Mouse (Mus musculus): Measurements from ENCODE around the gene Celsr1.

Celsr1 gene

GRCm38 (mm10) chr15:86038802-86039201 is 5.2 kb upstream of the Celsr1 start:
- in situ Hi-C loops (cut with MboI, MseI) = no loop called here

- in situ Hi-C loops (cut with MboI, MseI) = no loop called here
These were observed 2.3 kb upstream of the Celsr1 start for GRCm38 (mm10) chr15:86035913-86036312.

DNA sequence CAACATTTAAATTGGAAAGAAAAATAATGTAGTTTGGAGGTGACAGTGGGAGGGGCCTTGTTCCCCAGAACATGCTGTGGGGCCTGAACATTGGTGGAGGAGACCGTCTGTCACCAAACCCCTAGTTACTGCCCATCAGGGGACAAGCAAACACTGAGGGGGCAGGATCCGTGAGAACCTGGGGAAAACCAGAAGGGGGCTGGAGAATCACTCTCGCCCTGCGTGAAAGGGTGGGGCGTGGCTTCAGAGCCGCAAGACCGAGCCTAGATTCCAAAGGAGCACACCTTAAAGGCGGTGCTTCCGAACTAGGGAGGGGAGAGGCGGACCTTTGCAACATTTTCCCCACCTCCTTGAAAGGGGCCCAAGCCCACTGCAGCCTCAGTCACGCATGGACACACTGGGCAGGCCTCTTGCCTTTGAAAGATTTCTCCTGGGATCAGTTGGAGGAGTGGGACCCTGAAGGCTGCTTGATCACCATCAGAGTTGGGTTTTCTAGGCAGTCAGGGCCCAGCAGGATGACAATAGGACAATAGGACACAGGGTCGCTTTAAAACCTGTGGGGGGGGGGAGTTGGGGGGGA is 1.3 kb upstream of the Celsr1 start:
- in situ Hi-C loops (cut with MboI, MseI) = no loop called here

DNA sequence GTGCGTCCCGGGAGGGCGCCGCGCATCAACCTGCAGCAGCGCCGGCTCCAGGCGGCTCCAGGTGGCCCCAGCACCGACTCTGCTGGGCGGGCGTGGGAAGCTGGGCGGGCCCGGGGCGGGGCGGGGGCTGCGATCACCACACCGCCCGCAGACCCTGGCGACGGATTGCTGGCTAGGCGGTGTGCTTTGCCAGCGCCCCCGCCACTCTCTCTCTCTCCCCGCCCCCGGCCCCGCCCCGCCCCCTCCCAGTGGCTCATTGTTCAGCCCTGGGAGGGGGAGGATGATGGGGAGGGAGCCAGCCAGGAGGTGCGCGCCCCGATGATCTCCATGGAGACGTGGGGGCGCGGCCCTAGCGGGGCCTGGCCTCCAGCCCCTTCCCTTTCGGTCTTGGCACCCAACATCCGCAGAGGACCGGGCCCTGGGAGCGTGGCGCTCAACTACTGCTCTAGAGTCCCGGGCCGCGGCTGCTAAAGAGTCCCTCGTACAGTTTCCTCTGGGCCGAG is 495 bp upstream of the Celsr1 start:
- in situ Hi-C loops (cut with MboI, MseI) = no loop called here

GRCm38 (mm10) chr15:86032811-86033190 is 776 bp downstream of the Celsr1 start:
- in situ Hi-C loops (cut with MboI, MseI) = no loop called here

GRCm38 (mm10) chr15:86029981-86030380 is 3.6 kb downstream of the Celsr1 start:
- in situ Hi-C loops (cut with MboI, MseI) = no loop called here

DNA sequence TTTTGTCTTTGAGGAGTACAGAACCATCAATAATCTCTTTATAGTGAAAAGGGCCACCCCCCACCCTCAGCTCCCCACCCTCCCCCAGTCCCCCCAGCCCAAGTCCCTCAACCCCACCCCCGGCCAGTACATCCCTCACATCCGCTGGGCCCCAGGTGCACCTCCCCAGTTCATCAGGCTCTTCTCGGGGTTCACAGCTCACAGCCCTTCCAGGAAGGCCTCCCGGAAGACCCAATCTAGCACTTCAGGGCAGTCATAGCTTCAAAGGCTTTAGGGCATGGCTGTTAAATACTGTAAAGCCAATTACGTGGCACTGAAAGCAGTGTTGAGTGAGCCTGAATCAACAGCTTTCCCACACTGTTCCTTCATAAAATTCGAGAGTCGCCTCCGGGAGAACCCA is 5.7 kb downstream of the Celsr1 start:
- in situ Hi-C loops (cut with MboI, MseI) = no loop called here

DNA sequence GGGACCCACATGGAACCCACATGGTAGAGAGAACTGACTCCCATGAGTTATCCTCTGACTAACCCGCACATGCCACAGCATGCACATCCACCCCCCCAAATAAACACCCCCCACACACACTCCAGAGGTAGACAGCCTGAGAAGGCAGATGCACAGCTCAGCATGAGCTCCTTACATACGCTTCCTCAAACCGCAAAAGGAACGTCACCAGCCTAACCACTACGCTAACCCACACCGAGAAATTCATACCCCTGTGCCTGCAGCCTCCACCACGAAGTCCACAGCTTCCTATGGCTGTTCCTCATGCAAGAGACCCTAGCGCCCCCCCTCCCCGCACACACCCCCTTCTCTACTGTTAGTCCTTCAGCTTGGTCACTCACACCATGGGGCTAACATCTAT is 11.6 kb downstream of the Celsr1 start:
- in situ Hi-C loops (cut with MboI, MseI) = loop anchor here (5.0 kb wide), 1 partner anchor 45 kb away; no protein-coding TSS in a partner anchor

GRCm38 (mm10) chr15:86021301-86021700 is 12.3 kb downstream of the Celsr1 start:
- in situ Hi-C loops (cut with MboI, MseI) = loop anchor here (5.0 kb wide), 1 partner anchor 46 kb away; no protein-coding TSS in a partner anchor

GRCm38 (mm10) chr15:86020008-86020407 is 13.6 kb downstream of the Celsr1 start:
- in situ Hi-C loops (cut with MboI, MseI) = loop anchor here (5.0 kb wide), 1 partner anchor 47 kb away; no protein-coding TSS in a partner anchor

DNA sequence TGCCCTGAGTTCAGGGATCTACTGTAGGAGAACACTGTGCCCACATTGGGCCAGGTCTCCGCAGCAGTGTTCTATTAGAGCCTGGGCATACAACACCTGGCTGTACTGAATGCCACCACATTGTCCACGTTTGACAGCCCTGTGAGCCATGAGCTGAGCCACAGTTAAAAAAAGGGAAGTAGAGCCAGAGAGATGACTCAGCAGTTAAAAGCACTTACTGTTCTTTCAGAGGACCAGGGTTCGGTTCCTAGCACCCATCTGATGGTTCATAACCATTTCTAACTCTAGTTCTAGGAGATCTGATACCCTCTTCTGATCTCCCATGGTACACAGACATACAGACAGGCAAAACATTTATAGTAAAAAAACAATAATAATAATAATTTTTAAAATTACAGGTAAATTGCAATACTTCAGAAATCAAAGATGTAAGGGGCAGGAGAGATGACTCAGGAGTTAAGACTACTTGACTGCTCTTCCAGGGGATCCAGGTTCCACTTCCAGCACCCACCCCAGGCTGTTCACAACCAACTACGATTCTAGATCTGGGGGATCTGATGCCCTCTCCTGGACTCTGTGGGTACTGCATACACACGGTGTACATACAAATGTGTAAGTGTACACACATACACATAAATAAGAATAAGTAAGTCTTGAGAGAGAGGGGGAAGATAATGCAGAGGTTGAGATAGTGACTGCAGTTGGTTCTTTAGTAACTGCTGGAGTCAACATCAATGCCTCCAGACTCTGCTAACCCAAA is 14.6 kb downstream of the Celsr1 start:
- in situ Hi-C loops (cut with MboI, MseI) = no loop called here

DNA sequence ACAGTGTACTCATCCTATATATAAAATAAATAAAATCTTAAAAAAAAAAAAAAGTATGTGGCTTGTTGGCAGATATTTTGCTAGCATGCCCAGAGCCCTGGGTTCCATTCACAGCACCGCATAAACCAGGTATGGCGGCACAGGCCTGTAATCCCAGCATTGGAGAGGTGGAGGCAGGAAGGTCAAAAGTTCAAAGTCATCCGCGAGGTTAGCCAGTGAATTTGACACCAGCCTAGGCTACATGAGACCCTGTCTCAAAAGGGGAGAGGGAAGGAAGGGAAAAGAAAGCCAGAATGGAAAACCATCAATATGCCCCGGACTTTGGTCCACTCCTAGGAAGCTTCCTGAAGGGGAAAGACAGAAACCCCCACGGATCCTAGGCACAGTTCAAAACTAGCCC is 16.2 kb downstream of the Celsr1 start:
- in situ Hi-C loops (cut with MboI, MseI) = no loop called here

DNA sequence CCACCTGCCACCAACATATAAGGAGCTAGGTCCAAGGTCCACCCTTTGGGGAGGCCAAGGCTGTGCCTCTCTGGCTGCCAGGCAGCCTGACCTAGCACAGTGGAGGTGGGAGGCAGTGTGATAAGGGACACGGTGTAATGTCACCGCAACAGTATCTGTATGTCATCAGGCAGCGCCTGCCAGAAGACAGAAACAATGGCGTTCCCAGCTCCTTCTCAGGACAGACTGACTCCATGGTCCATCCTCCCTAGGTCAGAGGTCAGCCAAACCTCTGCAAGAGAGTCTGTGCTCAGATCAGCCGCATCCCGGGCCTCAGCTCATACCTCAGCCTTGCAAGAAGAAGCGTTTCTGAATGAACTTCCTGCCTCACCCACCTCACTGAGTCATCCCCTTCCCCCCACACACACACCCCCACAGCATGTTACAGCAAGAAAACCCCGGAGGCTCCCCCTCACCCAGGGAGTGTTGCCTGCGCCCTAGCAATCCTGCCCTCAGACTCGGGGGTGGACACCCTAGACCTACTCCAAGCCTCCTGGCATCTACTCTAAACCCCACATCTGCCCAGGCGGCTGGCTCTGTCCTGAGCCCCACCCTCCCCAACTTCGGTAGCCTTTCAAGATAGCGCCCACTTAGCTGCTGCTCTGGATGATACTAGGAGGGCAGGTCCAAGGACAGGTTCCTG is 17.6 kb downstream of the Celsr1 start:
- in situ Hi-C loops (cut with MboI, MseI) = no loop called here

DNA sequence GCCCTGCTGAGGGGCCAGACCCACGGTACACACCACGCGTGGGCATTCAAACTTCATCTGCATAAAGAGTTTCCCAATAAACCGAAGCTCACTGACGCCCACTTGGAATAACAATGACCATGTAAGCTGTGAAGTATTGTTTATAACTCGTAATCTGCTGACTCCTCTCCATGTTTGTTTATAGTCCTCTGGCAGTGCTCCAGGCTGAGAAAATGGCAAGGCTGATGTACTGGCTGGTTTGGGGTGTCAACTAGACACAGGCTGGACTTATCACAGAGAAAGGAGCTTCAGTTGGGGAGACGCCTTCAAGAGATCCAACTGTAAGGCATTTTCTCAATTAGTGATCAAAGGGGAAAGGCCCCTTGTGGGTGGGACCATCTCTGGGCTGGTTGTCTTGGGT is 18.6 kb downstream of the Celsr1 start:
- in situ Hi-C loops (cut with MboI, MseI) = no loop called here

GRCm38 (mm10) chr15:86013656-86014055 is 19.9 kb downstream of the Celsr1 start:
- in situ Hi-C loops (cut with MboI, MseI) = no loop called here

GRCm38 (mm10) chr15:86013130-86013529 is 20.4 kb downstream of the Celsr1 start:
- in situ Hi-C loops (cut with MboI, MseI) = no loop called here

GRCm38 (mm10) chr15:86007690-86008121 is 25.9 kb downstream of the Celsr1 start:
- in situ Hi-C loops (cut with MboI, MseI) = no loop called here

DNA sequence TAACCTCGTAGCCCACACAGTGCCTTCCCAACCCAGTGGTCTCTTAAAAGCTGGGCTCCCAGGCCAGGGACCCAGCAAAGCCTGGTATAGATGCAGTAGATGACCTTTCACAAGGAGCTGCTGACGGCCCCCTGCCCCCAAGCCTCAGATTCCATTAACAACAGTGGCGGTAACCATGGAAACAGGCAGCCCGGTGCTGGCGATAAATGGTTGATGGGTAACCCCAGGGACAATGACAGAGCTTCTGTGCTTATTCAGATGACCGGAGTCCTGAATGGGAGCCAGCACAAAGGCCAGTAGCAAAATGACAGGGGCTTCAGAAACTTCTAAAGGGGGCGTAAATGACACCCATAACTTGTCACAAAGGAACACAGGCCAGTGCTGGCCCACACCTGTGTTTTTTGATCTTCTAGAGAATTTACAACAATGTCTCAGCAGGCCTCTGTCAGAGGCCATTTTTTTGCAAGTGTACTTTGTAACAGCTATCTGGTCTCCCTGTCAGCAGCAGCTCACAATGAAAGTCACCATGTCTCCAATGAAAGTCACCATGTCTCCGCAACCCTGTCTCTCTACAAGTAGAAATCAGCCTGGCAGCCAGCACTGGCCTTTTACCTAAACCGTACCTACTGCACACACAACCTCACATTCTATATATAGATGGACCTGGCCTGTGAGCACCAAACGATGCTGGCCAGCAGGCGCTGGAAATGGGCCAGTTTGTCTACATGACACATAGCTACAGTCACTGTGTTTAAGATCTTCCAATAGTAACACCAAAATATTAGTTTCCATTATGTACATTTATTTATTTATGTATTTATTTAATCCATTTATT is 27.7 kb downstream of the Celsr1 start:
- in situ Hi-C loops (cut with MboI, MseI) = no loop called here

GRCm38 (mm10) chr15:86004048-86004447 is 29.5 kb downstream of the Celsr1 start:
- in situ Hi-C loops (cut with MboI, MseI) = no loop called here

- in situ Hi-C loops (cut with MboI, MseI) = no loop called here
These were observed 32.8 kb downstream of the Celsr1 start for GRCm38 (mm10) chr15:86000706-86001292.

Data from T-helper 2 cell (primary cell).